Mouse (Mus musculus): Measurements from ENCODE around the gene Eif4a2. TPM values are rescaled to one million over a fixed set of nuclear protein-coding genes. Genes with fewer than 3 reads are reported as not detected.
A peak's percentile ranks its signal among the peaks of the same experiment; 100 is the strongest.
"Not testable (repeated sequence)": the region's sequence is repeated elsewhere in the genome, so short reads cannot be mapped to it uniquely, and the experiment has no call there.

Gene Eif4a2
- total and polyA plus RNA-seq, 3 experiments = 358 to 660 (median 475) TPM

DNA sequence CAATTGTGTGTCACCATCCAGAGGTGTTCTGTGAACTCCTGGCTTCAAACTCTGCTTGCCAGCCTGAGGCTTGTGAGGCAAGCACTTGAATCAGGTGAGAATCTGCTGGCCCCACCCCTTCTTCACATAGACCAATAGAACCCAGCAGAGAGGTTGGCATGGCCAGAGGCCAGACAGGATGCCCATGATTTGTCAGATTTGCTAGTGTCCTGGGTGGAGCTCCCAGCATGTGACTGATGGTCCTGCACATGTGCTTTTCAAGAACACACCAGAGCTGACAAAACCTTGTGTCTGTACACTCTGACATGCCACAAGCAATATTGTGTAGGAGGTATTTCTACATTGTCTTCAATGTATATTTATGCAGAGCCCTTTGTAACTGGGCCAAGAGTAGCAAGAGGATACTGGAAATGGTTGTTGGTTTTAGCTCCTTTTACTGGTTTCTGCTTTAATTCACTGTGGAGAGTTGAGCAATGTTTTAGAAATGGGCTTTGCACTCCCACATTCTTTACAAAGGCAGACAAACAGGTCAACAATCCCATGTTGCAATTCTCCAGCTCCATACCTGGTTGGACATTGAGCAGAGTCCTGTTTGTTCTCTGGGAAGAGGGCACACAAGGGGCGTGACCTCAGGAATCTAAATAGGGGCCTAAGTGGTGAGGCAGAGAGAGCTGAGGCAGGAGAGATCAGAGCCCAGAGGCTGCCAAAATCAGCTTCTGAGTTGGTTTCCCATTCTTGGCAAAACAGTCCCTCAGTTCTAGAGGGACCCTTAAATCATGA, 49.4 kb upstream of the Eif4a2 start, which contains the start of gene Kng1:
Gene Kng1, plus strand, starts transcription at position 198 of the 780 bp plus-strand sequence.
- DNase-seq (ENCODE audit: extremely low read depth); H3K9me3 ChIP-seq (replicated peaks; ENCODE audit: low read length); H3K27me3 ChIP-seq (replicated peaks); dilution Hi-C loops (cut with MboI; ENCODE audit: extremely low pct_ligation_motif_present, extremely low pct_unique_long_range_greater_than_20kb, low sequenced_read_pairs); H3K27ac ChIP-seq (ENCODE audit: insufficient read depth, low read depth); H3K36me3 ChIP-seq (replicated peaks in 1 of 2; ENCODE audit: control insufficient read depth in 1 of 2, insufficient read depth in 1 of 2, low read length in 1 of 2); H3K79me2 ChIP-seq (replicated peaks; ENCODE audit: control insufficient read depth, extremely low read depth, insufficient read depth, poor library complexity, severe bottlenecking); H3K4me2 ChIP-seq (ENCODE audit: insufficient read depth, low read depth, poor library complexity, severe bottlenecking); H3K4me3 ChIP-seq (replicated peaks in 1 of 3; ENCODE audit: low read depth in 2 of 3, low read length in 2 of 3, poor library complexity in 1 of 3); H3K4me1 ChIP-seq (ENCODE audit: control insufficient read depth in 1 of 2, insufficient read depth in 2 of 2); H3K9ac ChIP-seq (ENCODE audit: insufficient read depth, low read depth); in situ Hi-C loops (cut with MboI; ENCODE audit: low pct_ligation_motif_present, low pct_unique_long_range_greater_than_20kb, low sequenced_read_pairs): not testable (repeated sequence)

DNA sequence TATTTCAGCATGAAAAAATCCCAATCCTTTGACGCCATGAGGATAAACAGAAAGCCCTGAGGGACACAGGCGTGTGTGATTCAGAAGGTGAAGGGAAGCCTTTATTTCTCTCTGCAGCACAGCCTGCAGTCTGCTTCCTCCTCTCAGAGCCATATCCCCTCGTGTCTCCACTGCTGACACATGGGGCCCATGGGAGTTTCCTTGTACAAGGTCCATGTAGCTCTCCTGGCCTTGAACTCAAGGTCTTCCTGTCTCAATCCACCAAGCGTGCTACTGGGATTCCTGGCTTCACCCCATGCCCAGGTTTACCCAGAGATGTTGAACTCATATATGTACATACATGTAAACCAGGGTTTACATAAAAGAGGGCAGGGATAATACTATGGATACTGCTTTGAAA, 47.6 kb upstream of the Eif4a2 start:
- in situ Hi-C loops (cut with MboI; ENCODE audit: low pct_ligation_motif_present, low pct_unique_long_range_greater_than_20kb, low sequenced_read_pairs); H3K9ac ChIP-seq (ENCODE audit: insufficient read depth, low read depth); H3K4me1 ChIP-seq (ENCODE audit: control insufficient read depth in 1 of 2, insufficient read depth in 2 of 2); H3K27me3 ChIP-seq (replicated peaks); dilution Hi-C loops (cut with MboI; ENCODE audit: extremely low pct_ligation_motif_present, extremely low pct_unique_long_range_greater_than_20kb, low sequenced_read_pairs); H3K4me3 ChIP-seq (replicated peaks in 1 of 3; ENCODE audit: low read depth in 2 of 3, low read length in 2 of 3, poor library complexity in 1 of 3); H3K4me2 ChIP-seq (ENCODE audit: insufficient read depth, low read depth, poor library complexity, severe bottlenecking); H3K27ac ChIP-seq (ENCODE audit: insufficient read depth, low read depth); H3K79me2 ChIP-seq (replicated peaks; ENCODE audit: control insufficient read depth, extremely low read depth, insufficient read depth, poor library complexity, severe bottlenecking); DNase-seq (ENCODE audit: extremely low read depth); H3K9me3 ChIP-seq (replicated peaks; ENCODE audit: low read length); H3K36me3 ChIP-seq (replicated peaks in 1 of 2; ENCODE audit: control insufficient read depth in 1 of 2, insufficient read depth in 1 of 2, low read length in 1 of 2): not testable (repeated sequence)

DNA sequence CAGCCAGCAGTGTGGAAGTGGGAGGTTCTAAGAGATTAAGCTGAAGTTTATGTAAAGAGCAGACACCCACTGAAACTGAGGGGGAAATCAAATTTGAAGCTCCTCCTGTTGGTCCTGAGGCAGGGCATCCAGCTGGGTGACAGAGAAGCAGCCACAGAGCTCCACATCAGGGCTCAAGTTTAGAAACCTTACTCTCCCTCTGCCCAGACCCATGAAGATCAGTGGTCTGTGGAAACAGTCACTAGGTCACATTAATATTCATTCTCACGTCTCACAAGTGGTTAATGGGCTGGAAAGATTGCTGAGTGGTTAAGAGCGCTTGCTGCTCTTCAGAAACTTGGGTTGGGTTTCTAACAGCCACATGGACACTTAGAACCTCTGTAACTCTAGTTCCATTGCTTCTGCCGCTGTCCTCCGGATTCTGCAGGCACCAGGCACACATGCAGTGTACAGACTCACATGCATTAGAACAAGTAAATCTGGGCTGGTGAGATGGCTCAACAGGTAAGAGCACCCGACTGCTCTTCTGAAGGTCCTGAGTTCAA, 46.4 kb upstream of the Eif4a2 start:
- dilution Hi-C loops (cut with MboI; ENCODE audit: extremely low pct_ligation_motif_present, extremely low pct_unique_long_range_greater_than_20kb, low sequenced_read_pairs); H3K9ac ChIP-seq (ENCODE audit: insufficient read depth, low read depth); H3K4me2 ChIP-seq (ENCODE audit: insufficient read depth, low read depth, poor library complexity, severe bottlenecking): not testable (repeated sequence)

DNA sequence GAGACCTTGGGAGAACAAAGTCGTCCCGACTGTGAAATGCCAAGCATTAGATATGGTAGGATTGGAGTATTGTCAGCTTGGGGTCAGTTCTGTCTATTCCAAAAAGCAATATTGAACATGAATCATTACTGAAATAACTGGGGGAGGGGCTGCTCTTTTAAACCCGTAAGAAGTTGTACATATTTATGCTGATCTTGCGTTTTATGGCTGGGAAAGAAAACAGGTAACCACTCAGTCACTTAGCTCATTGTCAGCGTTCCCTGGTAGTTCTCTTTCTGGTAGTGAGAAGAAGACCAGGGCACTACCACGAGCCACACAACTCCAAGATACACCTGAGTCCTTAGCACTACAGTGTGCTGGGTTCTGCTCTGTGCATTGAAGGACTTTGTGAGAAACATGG, 29.7 kb upstream of the Eif4a2 start:
- H3K4me3 ChIP-seq (replicated peaks in 1 of 3; ENCODE audit: low read depth in 2 of 3, low read length in 2 of 3, poor library complexity in 1 of 3); H3K27me3 ChIP-seq (replicated peaks); dilution Hi-C loops (cut with MboI; ENCODE audit: extremely low pct_ligation_motif_present, extremely low pct_unique_long_range_greater_than_20kb, low sequenced_read_pairs); H3K79me2 ChIP-seq (replicated peaks; ENCODE audit: control insufficient read depth, extremely low read depth, insufficient read depth, poor library complexity, severe bottlenecking); DNase-seq (ENCODE audit: extremely low read depth); H3K4me2 ChIP-seq (ENCODE audit: insufficient read depth, low read depth, poor library complexity, severe bottlenecking); H3K9ac ChIP-seq (ENCODE audit: insufficient read depth, low read depth); H3K27ac ChIP-seq (ENCODE audit: insufficient read depth, low read depth); H3K36me3 ChIP-seq (replicated peaks in 1 of 2; ENCODE audit: control insufficient read depth in 1 of 2, insufficient read depth in 1 of 2, low read length in 1 of 2); H3K9me3 ChIP-seq (replicated peaks; ENCODE audit: low read length); H3K4me1 ChIP-seq (ENCODE audit: control insufficient read depth in 1 of 2, insufficient read depth in 2 of 2); in situ Hi-C loops (cut with MboI; ENCODE audit: low pct_ligation_motif_present, low pct_unique_long_range_greater_than_20kb, low sequenced_read_pairs): not testable (repeated sequence)
- peak; percentile 83 for TF ChIP-seq MAFK (IDR thresholded peaks at IDR 0.05; ENCODE audit: insufficient replicate concordance, low read length)

More for the DNA sequence above, 46.4 kb upstream of the Eif4a2 start:
- DNase-seq (ENCODE audit: extremely low read depth); H3K4me1 ChIP-seq (ENCODE audit: control insufficient read depth in 1 of 2, insufficient read depth in 2 of 2); H3K4me3 ChIP-seq (replicated peaks in 1 of 3; ENCODE audit: low read depth in 2 of 3, low read length in 2 of 3, poor library complexity in 1 of 3); in situ Hi-C loops (cut with MboI; ENCODE audit: low pct_ligation_motif_present, low pct_unique_long_range_greater_than_20kb, low sequenced_read_pairs); H3K9me3 ChIP-seq (replicated peaks; ENCODE audit: low read length); H3K36me3 ChIP-seq (replicated peaks in 1 of 2; ENCODE audit: control insufficient read depth in 1 of 2, insufficient read depth in 1 of 2, low read length in 1 of 2); H3K79me2 ChIP-seq (replicated peaks; ENCODE audit: control insufficient read depth, extremely low read depth, insufficient read depth, poor library complexity, severe bottlenecking); H3K27me3 ChIP-seq (replicated peaks); H3K27ac ChIP-seq (ENCODE audit: insufficient read depth, low read depth): not testable (repeated sequence)

DNA sequence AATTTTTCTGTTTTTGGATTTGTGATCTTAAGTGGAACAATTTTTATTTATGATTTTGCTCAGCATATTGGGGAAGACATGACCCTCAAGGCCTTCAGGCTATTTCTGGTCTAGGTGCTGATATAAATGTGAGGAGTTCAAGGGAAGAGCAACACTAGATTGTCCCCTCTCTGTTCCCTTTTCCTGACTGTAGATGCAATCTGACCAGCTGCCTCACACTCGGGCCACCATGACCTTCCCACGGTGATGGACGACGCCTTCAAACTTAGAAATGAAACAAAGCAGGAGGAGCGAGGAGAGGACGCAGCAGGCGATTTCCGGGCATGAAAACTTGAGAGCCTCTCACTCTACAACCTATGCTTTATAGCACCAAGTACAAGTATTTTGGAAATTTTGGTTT, 20.1 kb upstream of the Eif4a2 start:
- H3K27me3 ChIP-seq (replicated peaks); H3K4me1 ChIP-seq (ENCODE audit: control insufficient read depth in 1 of 2, insufficient read depth in 2 of 2); H3K4me2 ChIP-seq (ENCODE audit: insufficient read depth, low read depth, poor library complexity, severe bottlenecking); H3K4me3 ChIP-seq (replicated peaks in 1 of 3; ENCODE audit: low read depth in 2 of 3, low read length in 2 of 3, poor library complexity in 1 of 3); H3K9ac ChIP-seq (ENCODE audit: insufficient read depth, low read depth); H3K36me3 ChIP-seq (replicated peaks in 1 of 2; ENCODE audit: control insufficient read depth in 1 of 2, insufficient read depth in 1 of 2, low read length in 1 of 2); in situ Hi-C loops (cut with MboI; ENCODE audit: low pct_ligation_motif_present, low pct_unique_long_range_greater_than_20kb, low sequenced_read_pairs); dilution Hi-C loops (cut with MboI; ENCODE audit: extremely low pct_ligation_motif_present, extremely low pct_unique_long_range_greater_than_20kb, low sequenced_read_pairs); H3K79me2 ChIP-seq (replicated peaks; ENCODE audit: control insufficient read depth, extremely low read depth, insufficient read depth, poor library complexity, severe bottlenecking); DNase-seq (ENCODE audit: extremely low read depth); H3K9me3 ChIP-seq (replicated peaks; ENCODE audit: low read length); H3K27ac ChIP-seq (ENCODE audit: insufficient read depth, low read depth): not testable (repeated sequence)
